Mouse (Mus musculus): ENCODE measurements around the gene Fam72a. TPM values are rescaled to one million over a fixed set of nuclear protein-coding genes. Genes with fewer than 3 reads are reported as not detected.
A peak's percentile ranks its signal among the peaks of the same experiment; 100 is the strongest.

Gene Fam72a
- 1.7 and 1.8 TPM in 2 replicates for polyA plus RNA-seq (2015; fragmentation: Nextera tagmentation; extraction: Ambion mirVana)

- peak; percentile 100 for DNase-seq (ENCODE audit: low spot score)
- H3K27ac ChIP-seq, result peak within 1 kb of the TSS; percentile 95
- no peak for TF ChIP-seq CTCF (IDR thresholded peaks at IDR 0.05; ENCODE audit: low read depth)
Observed at GRCm38 (mm10) chr1:131527281-131528080, at the start of gene Fam72a, which contains the start of gene Srgap2. Gene Fam72a (plus strand): TSS chr1:131527903. Gene Srgap2 (minus strand): TSS chr1:131527352.

GRCm38 (mm10) chr1:131478770-131479305, 48.9 kb upstream of the Fam72a start:
- no peak overlapping the region for H3K4me3 ChIP-seq (replicated peaks; ENCODE audit: low read depth, low read length)
- no peak overlapping the region for H3K9ac ChIP-seq (ENCODE audit: low read depth, low read length)
- no peak for TF ChIP-seq CTCF (IDR thresholded peaks at IDR 0.05; ENCODE audit: low read depth)
- H3K4me2 ChIP-seq (ENCODE audit: low read length), result no peak overlapping the region
- peak; percentile 40 for DNase-seq (ENCODE audit: low spot score)
- H3K4me1 ChIP-seq (replicated peaks; ENCODE audit: insufficient read depth, low read length), result no peaks in the 10 kb centered on the region
- no peaks in the 10 kb centered on the region for H3K36me3 ChIP-seq (ENCODE audit: insufficient read depth, low read length)
- H3K27ac ChIP-seq, result no peak overlapping the region
- peak; percentile 65; the same call in 1 of the 2 replicates for ATAC-seq (replicated peaks; ENCODE audit: low FRiP score, low read depth)
- no peaks in the 10 kb centered on the region for H3K27me3 ChIP-seq (ENCODE audit: insufficient read depth, low read length)
- H3K9me3 ChIP-seq (replicated peaks; ENCODE audit: low read length), result no peaks in the 10 kb centered on the region
- 54% methylated on average over 2 of the region's 2 CpGs for WGBS

More at GRCm38 (mm10) chr1:131527281-131528080, at the start of gene Fam72a, which contains the start of gene Srgap2:
- under 1% methylated on average over 44 of the region's 44 CpGs for WGBS
- Histone ChIP-seq H3K27me3 (ENCODE audit: insufficient read depth, low read length) (no peaks in the 10 kb centered on the region), H3K4me1 (replicated peaks; ENCODE audit: insufficient read depth, low read length) (peaks cover 24% of the 10 kb centered on the region), H3K4me2 (ENCODE audit: low read length) (peak within 1 kb of the TSS; percentile 97), H3K9ac (ENCODE audit: low read depth, low read length) (peak within 1 kb of the TSS; percentile 82), H3K9me3 (replicated peaks; ENCODE audit: low read length) (no peaks in the 10 kb centered on the region), H3K36me3 (ENCODE audit: insufficient read depth, low read length) (no peaks in the 10 kb centered on the region), H3K4me3 (replicated peaks; ENCODE audit: low read depth, low read length) (peak within 1 kb of the TSS; percentile 85)
- peak; percentile 97 for ATAC-seq (replicated peaks; ENCODE audit: low FRiP score, low read depth)

- Histone ChIP-seq H3K36me3 (ENCODE audit: insufficient read depth, low read length) (no peaks in the 10 kb centered on the region), H3K4me3 (replicated peaks; ENCODE audit: low read depth, low read length) (no peak overlapping the region), H3K27me3 (ENCODE audit: insufficient read depth, low read length) (no peaks in the 10 kb centered on the region), H3K4me2 (ENCODE audit: low read length) (no peak overlapping the region), H3K4me1 (replicated peaks; ENCODE audit: insufficient read depth, low read length) (peaks cover 5% of the 10 kb centered on the region; the same call in 1 of the 2 replicates), H3K9ac (ENCODE audit: low read depth, low read length) (no peak overlapping the region), H3K27ac (no peak overlapping the region), H3K9me3 (replicated peaks; ENCODE audit: low read length) (no peaks in the 10 kb centered on the region)
- no peak for TF ChIP-seq CTCF (IDR thresholded peaks at IDR 0.05; ENCODE audit: low read depth)
- DNase-seq (ENCODE audit: low spot score) (no peak), ATAC-seq (replicated peaks; ENCODE audit: low FRiP score, low read depth) (no peak)
Observed at GRCm38 (mm10) chr1:131481391-131481790, 46.3 kb upstream of the Fam72a start.

GRCm38 (mm10) chr1:131482242-131482641, 45.5 kb upstream of the Fam72a start:
- no peak for TF ChIP-seq CTCF (IDR thresholded peaks at IDR 0.05; ENCODE audit: low read depth)
- no peak overlapping the region for H3K27ac ChIP-seq
- WGBS, result 78% methylated on average over 3 of the region's 3 CpGs

GRCm38 (mm10) chr1:131486094-131486850, 41.4 kb upstream of the Fam72a start:
- no peak for TF ChIP-seq CTCF (IDR thresholded peaks at IDR 0.05; ENCODE audit: low read depth)
- peak; percentile 67 for DNase-seq (ENCODE audit: low spot score)

More at GRCm38 (mm10) chr1:131482242-131482641, 45.5 kb upstream of the Fam72a start:
- ATAC-seq (replicated peaks; ENCODE audit: low FRiP score, low read depth), result no peak
- H3K27me3 ChIP-seq (ENCODE audit: insufficient read depth, low read length), result no peaks in the 10 kb centered on the region
- H3K9me3 ChIP-seq (replicated peaks; ENCODE audit: low read length), result no peaks in the 10 kb centered on the region
- no peak overlapping the region for H3K9ac ChIP-seq (ENCODE audit: low read depth, low read length)
- DNase-seq (ENCODE audit: low spot score), result peak; percentile 35
- H3K4me3 ChIP-seq (replicated peaks; ENCODE audit: low read depth, low read length), result no peak overlapping the region
- no peaks in the 10 kb centered on the region for H3K36me3 ChIP-seq (ENCODE audit: insufficient read depth, low read length)
- no peak overlapping the region for H3K4me2 ChIP-seq (ENCODE audit: low read length)
- peaks cover 8% of the 10 kb centered on the region; the same call in 1 of the 2 replicates for H3K4me1 ChIP-seq (replicated peaks; ENCODE audit: insufficient read depth, low read length)

GRCm38 (mm10) chr1:131489312-131489711, 38.4 kb upstream of the Fam72a start:
- no peaks in the 10 kb centered on the region for H3K9me3 ChIP-seq (replicated peaks; ENCODE audit: low read length)
- WGBS, result 77% methylated on average over 3 of the region's 3 CpGs
- H3K4me1 ChIP-seq (replicated peaks; ENCODE audit: insufficient read depth, low read length), result peaks cover 14% of the 10 kb centered on the region; the same call in 1 of the 2 replicates
- no peak overlapping the region for H3K9ac ChIP-seq (ENCODE audit: low read depth, low read length)
- no peak overlapping the region for H3K4me2 ChIP-seq (ENCODE audit: low read length)
- H3K27me3 ChIP-seq (ENCODE audit: insufficient read depth, low read length), result no peaks in the 10 kb centered on the region
- no peaks in the 10 kb centered on the region for H3K36me3 ChIP-seq (ENCODE audit: insufficient read depth, low read length)
- DNase-seq (ENCODE audit: low spot score), result no peak
- no peak for TF ChIP-seq CTCF (IDR thresholded peaks at IDR 0.05; ENCODE audit: low read depth)
- no peak overlapping the region for H3K4me3 ChIP-seq (replicated peaks; ENCODE audit: low read depth, low read length)
- no peak for ATAC-seq (replicated peaks; ENCODE audit: low FRiP score, low read depth)
- H3K27ac ChIP-seq, result no peak overlapping the region

More at GRCm38 (mm10) chr1:131486094-131486850, 41.4 kb upstream of the Fam72a start:
- H3K9me3 ChIP-seq (replicated peaks; ENCODE audit: low read length), result no peaks in the 10 kb centered on the region
- no peak for ATAC-seq (replicated peaks; ENCODE audit: low FRiP score, low read depth)
- H3K36me3 ChIP-seq (ENCODE audit: insufficient read depth, low read length), result no peaks in the 10 kb centered on the region
- no peak overlapping the region for H3K4me3 ChIP-seq (replicated peaks; ENCODE audit: low read depth, low read length)
- H3K4me1 ChIP-seq (replicated peaks; ENCODE audit: insufficient read depth, low read length), result peaks cover 13% of the 10 kb centered on the region; the same call in 1 of the 2 replicates
- WGBS, result 51% methylated on average over 5 of the region's 5 CpGs
- no peak overlapping the region for H3K27ac ChIP-seq
- H3K4me2 ChIP-seq (ENCODE audit: low read length), result no peak overlapping the region
- H3K27me3 ChIP-seq (ENCODE audit: insufficient read depth, low read length), result no peaks in the 10 kb centered on the region
- no peak overlapping the region for H3K9ac ChIP-seq (ENCODE audit: low read depth, low read length)
